Mouse (Mus musculus) midbrain, embryonic 12.5 days (tissue): ENCODE measurements at regions not wholly inside any gene's neighbourhood (a gene's known extent, or its start where the extent isn't known, plus 50 kb on each side); places are given as distances from the start of the nearest gene placed in this dataset.
A peak's percentile ranks its signal among the peaks of the same experiment; 100 is the strongest.

Experiments used
- ATAC-seq: fragments of 200-750 bp; cut with Nextera tagmentation; 2 replicates; pipeline ENCODE4 v1.8.0; 2017; ENCODE audit warnings: low read depth, moderate TSS enrichment, moderate library complexity; ENCODE audit not compliant: low FRiP score
- H3K27ac ChIP-seq: fragments of 300-500 bp; sonication (generic); replicated peaks from 2 replicates; pipeline ENCODE4 v1.5.1; 2016; ENCODE audit warnings: mild to moderate bottlenecking
- H3K27me3 ChIP-seq: fragments of 300-500 bp; sonication (generic); 2 replicates; pipeline ENCODE4 v1.6.1; 2016; ENCODE audit warnings: mild to moderate bottlenecking
- H3K36me3 ChIP-seq: fragments of 300-500 bp; sonication (generic); 2 replicates; pipeline ENCODE4 v1.6.1; 2016
- H3K4me1 ChIP-seq: fragments of 300-500 bp; sonication (generic); 2 replicates; pipeline ENCODE4 v1.6.1; 2016
- H3K4me2 ChIP-seq: fragments of 300-500 bp; sonication (generic); replicated peaks from 2 replicates; pipeline ENCODE4 v1.6.1; 2016; ENCODE audit warnings: mild to moderate bottlenecking, moderate library complexity
- H3K4me3 ChIP-seq: fragments of 300-500 bp; sonication (generic); 2 replicates; pipeline ENCODE4 v1.5.1; 2016; ENCODE audit warnings: mild to moderate bottlenecking
- H3K9ac ChIP-seq: fragments of 300-500 bp; sonication (generic); replicated peaks from 2 replicates; pipeline ENCODE4 v1.6.1; 2016; ENCODE audit warnings: mild to moderate bottlenecking, moderate library complexity
- H3K9me3 ChIP-seq: fragments of 300-500 bp; sonication (generic); 2 replicates; pipeline ENCODE4 v1.6.1; 2016; ENCODE audit warnings: mild to moderate bottlenecking
- WGBS: fragments of 180-500 bp; shearing (Covaris S2); methylation state at CpG from one replicate; pipeline ENCODE4 v1.1.7; 2016; 5-methylcytosine and 5-hydroxymethylcytosine counted together

DNA sequence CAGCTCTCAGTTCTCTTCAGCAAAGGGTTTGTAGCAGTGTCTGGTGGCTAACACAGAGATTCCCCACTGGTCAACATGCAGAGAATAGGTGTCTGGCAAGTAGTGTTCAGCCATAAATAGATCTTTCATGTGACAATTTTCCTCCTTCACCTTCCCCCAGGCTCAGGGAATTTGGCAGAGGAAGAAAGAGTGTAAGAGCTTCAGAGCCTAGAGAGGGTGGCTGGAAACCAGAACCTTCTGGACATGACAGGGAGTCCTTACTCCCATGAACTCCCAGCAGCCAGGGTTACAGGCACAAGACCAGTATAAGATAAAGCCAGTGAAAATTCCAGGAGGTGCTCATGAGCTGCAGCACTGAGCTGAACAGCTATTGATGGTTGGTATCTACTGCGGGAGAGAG lies 251.1 kb downstream of the Nedd1 start:
- H3K4me1 ChIP-seq, result 0 out of 2 replicates have a peak, but pooled peaks cover 3% of the 10 kb centered on the region
- 100% methylated on average over 1 of the region's 1 CpGs for WGBS

DNA sequence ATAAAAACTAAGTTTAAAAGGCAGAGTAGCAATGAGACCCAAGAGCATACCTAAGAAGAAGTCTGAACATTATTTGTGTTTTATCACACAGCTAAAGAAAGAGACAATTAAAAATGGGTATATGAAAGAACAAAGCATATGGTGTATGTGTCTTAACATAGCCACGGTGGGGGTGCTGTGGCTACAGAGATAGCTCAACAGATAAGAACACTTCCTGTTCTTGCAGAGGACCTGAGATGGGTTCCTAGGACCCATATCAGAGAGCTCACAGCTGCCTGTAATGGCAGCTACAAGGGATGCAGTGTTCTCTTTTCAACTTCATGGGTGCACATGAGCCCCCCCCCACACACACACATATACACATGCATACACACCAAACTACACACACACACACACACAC lies 267.0 kb downstream of the Nedd1 start:
- H3K4me3 ChIP-seq, result no peak overlapping the region
- no peaks in the 10 kb centered on the region for H3K4me1 ChIP-seq
- H3K27me3 ChIP-seq, result no peaks in the 10 kb centered on the region
- 96% methylated on average over 1 of the region's 1 CpGs for WGBS
- no peak overlapping the region for H3K27ac ChIP-seq
- no peak overlapping the region for H3K9ac ChIP-seq
- H3K4me2 ChIP-seq, result no peak overlapping the region
- no peaks in the 10 kb centered on the region for H3K9me3 ChIP-seq
- ATAC-seq, result no peak
- H3K36me3 ChIP-seq, result no peaks in the 10 kb centered on the region

More for the DNA sequence above, 251.1 kb downstream of the Nedd1 start:
- no peak overlapping the region for H3K9ac ChIP-seq
- H3K4me2 ChIP-seq, result no peak overlapping the region
- no peak for ATAC-seq
- 0 out of 2 replicates have a peak, but pooled peaks cover 7% of the 10 kb centered on the region for H3K9me3 ChIP-seq
- no peak overlapping the region for H3K4me3 ChIP-seq
- H3K27me3 ChIP-seq, result no peaks in the 10 kb centered on the region
- H3K36me3 ChIP-seq, result no peaks in the 10 kb centered on the region
- no peak overlapping the region for H3K27ac ChIP-seq

DNA sequence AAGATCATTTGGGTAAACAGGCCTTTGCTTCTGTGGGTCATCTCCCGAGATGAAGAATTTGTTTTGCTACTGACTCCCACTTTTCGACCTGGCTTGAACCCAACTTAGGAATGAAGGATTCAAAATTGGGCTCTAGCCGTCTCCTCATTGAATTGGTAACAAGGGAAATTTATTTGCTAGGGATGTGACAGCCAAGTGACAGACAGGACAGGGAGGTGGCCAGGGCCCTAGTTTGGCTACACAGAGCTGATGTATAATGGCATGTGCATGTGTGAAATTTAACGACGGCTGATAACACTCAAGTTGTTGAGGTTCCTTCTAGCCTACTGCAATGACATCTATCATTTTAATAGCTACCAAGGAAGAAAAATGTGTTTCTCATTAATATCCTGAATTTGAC lies 268.7 kb downstream of the Nedd1 start:
- WGBS, result 87% methylated on average over 5 of the region's 5 CpGs
- H3K27ac ChIP-seq, result no peak overlapping the region

DNA sequence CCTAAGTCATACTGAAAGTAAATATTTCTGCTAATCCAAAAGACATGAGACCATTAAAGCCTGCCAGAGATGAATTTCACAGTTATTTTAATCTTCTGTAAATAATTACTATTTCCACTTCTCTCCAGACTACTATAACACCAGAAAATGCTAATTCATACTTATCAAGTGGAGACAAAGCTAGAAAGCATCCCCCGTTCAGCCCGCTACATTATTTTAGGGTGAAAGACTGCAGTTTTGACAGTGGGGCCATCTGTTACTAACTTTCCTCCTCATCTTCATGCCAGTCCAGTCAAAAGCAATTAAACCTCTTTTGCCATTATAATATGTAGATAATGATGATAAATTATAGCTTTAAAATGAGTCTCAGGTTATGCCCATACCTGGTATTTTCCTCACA lies 276.3 kb downstream of the Nedd1 start:
- peaks cover 6% of the 10 kb centered on the region; the same call in 1 of the 2 replicates for H3K27me3 ChIP-seq
- H3K9me3 ChIP-seq, result no peaks in the 10 kb centered on the region
- H3K4me3 ChIP-seq, result no peak overlapping the region
- no peak for ATAC-seq
- no peaks in the 10 kb centered on the region for H3K36me3 ChIP-seq
- no peaks in the 10 kb centered on the region for H3K4me1 ChIP-seq
- no peak overlapping the region for H3K9ac ChIP-seq
- H3K27ac ChIP-seq, result no peak overlapping the region
- 79% methylated on average over 2 of the region's 2 CpGs for WGBS
- no peak overlapping the region for H3K4me2 ChIP-seq

More for the DNA sequence above, 268.7 kb downstream of the Nedd1 start:
- Histone ChIP-seq H3K4me3 (no peak overlapping the region), H3K4me1 (no peaks in the 10 kb centered on the region), H3K9ac (no peak overlapping the region), H3K27me3 (no peaks in the 10 kb centered on the region), H3K36me3 (no peaks in the 10 kb centered on the region), H3K9me3 (no peaks in the 10 kb centered on the region), H3K4me2 (no peak overlapping the region)
- no peak for ATAC-seq

DNA sequence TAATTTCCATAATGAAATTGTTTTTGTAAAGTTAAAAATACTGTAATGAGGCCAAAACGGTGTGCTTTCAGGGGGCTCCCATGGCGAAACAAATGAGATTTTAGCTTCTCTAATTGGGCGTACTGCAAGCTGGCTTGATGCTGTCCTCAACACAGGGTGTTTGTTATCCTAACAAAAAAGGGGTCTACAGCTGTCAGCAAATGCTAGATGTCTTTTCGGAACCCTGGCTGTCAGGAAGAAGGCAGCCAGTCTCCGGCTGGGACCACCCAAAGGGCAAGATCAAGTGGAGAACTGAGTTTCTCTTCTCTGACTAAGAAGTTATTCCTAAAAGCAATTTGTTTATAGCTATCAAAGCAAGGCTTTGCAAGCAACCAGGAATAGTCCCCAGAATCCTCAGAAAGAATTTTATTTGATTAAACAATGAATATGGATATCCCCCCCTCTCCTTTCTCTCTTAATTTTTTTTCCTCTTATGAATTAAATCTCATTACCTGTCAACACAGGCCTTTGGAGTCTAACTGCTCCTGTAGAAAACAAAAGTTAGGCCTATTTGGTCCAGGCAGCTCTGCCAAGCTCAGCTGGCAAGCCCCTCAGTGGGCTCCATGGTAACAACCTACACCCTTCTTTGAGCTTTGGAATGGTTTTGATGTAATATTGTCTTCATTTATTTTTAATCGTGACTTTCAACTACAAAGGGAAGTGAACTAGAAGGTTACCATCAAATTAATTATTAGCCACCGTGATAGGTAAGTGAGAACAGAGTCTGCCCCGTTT lies 283.4 kb downstream of the Nedd1 start:
- no peak for ATAC-seq
- H3K27ac ChIP-seq, result no peak overlapping the region
- no peak overlapping the region for H3K4me2 ChIP-seq
- no peak overlapping the region for H3K9ac ChIP-seq
- peaks cover 12% of the 10 kb centered on the region for H3K4me1 ChIP-seq
- WGBS, result 27% methylated on average over 8 of the region's 8 CpGs
- no peaks in the 10 kb centered on the region for H3K9me3 ChIP-seq
- no peak overlapping the region for H3K4me3 ChIP-seq
- H3K27me3 ChIP-seq, result peaks cover 10% of the 10 kb centered on the region; the same call in 1 of the 2 replicates
- no peaks in the 10 kb centered on the region for H3K36me3 ChIP-seq

DNA sequence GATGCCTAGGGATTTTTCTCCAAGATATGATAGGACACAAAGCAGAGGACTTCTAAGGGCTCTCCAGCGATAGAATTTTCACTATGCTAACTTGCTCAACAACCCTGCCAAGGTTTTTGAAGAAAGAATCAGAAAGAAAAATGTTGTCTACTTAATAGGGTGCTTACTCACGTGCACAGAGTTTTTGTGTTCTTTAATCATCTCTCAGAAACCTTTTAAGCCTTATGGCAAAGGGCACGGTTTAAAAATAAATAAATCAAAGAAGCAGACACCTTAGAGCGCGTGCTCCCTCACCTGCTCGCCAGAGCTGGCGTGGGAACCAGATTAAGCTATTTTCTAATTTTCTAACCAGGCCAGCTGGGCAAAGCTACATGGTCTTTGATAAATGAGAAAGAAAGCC lies 293.0 kb downstream of the Nedd1 start:
- peaks cover 26% of the 10 kb centered on the region for H3K4me1 ChIP-seq
- no peak overlapping the region for H3K9ac ChIP-seq
- no peaks in the 10 kb centered on the region for H3K9me3 ChIP-seq
- WGBS, result 41% methylated on average over 7 of the region's 7 CpGs
- peak overlapping the region; percentile 49; the same call in 1 of the 2 replicates for H3K27ac ChIP-seq
- H3K36me3 ChIP-seq, result no peaks in the 10 kb centered on the region
- H3K4me2 ChIP-seq, result no peak overlapping the region
- peaks cover 4% of the 10 kb centered on the region; the same call in 1 of the 2 replicates for H3K27me3 ChIP-seq
- no peak overlapping the region for H3K4me3 ChIP-seq
- ATAC-seq, result no peak

DNA sequence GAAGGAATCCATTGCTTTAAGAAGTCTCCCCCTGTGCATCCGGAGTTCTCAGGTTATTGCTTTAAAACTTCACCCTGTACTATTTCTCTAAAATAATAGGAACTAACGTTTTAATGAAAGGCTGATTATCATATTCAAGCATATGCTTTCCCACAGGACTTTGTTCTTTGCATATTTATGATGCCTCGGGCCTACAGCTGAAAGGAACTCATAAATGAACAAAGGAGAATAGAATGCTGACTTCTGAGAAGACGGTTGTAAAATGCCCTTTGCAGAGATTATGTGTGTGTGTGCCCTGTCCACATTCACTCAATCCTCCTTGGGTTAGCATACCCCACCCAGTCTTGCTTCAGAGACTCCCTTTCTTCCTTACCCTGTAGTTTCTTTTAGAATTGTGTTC lies 294.2 kb downstream of the Nedd1 start:
- peak overlapping the region; percentile 49; the same call in 1 of the 2 replicates for H3K27ac ChIP-seq

DNA sequence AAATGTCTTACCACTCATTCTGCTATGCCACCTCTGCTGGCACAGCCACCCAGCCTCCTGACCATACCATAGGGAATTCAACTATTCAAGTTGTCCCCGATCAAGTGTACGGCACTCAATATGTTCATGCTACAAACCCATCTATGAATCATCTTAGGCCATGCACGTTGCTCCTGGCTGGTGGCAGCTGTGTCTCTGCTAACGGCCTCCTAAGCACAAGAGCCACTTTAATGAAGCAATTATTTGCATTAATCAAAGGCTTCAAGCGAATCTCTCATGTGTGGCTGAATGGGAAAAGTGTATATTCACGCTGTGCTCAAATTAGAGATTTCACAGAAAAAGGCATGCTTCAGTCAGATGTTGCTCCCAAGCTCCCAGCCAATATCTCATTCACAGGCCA lies 295.8 kb downstream of the Nedd1 start:
- Histone ChIP-seq H3K4me2 (no peak overlapping the region), H3K4me1 (peaks cover 26% of the 10 kb centered on the region), H3K9me3 (no peaks in the 10 kb centered on the region), H3K4me3 (no peak overlapping the region), H3K36me3 (no peaks in the 10 kb centered on the region), H3K9ac (no peak overlapping the region), H3K27me3 (peaks cover 2% of the 10 kb centered on the region; the same call in 1 of the 2 replicates), H3K27ac (0 out of 2 replicates have a peak overlapping the region, but pooled peaks have one; percentile 35)
- WGBS, result 60% methylated on average over 6 of the region's 6 CpGs
- no peak for ATAC-seq

More for the DNA sequence above, 294.2 kb downstream of the Nedd1 start:
- Histone ChIP-seq H3K4me2 (no peak overlapping the region), H3K4me3 (no peak overlapping the region), H3K4me1 (peaks cover 26% of the 10 kb centered on the region), H3K36me3 (no peaks in the 10 kb centered on the region), H3K9me3 (no peaks in the 10 kb centered on the region), H3K27me3 (peaks cover 4% of the 10 kb centered on the region; the same call in 1 of the 2 replicates), H3K9ac (no peak overlapping the region)
- 8% methylated on average over 4 of the region's 4 CpGs for WGBS
- ATAC-seq, result 0 out of 2 replicates have a peak, but pooled peaks have one; percentile 30

DNA sequence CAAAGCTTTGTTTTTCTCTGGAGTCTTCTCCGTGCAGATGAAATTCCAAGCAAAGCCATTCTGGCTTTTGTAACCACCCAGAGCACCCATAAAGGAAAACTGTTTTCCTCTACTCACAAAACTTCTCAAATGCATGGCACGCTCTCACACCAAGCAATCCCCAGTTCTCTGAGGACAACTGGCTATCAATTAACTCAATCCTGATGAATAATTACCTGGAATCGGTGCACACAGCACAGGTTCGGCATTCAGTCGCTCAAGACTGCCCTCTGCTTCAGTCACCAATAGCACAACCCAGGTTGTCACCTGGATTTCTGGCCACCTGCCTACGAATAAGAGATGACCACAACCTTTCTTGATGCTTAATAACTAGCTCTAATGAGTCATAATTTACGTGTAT lies 309.5 kb downstream of the Nedd1 start:
- Histone ChIP-seq H3K36me3 (no peaks in the 10 kb centered on the region), H3K9ac (no peak overlapping the region), H3K4me1 (0 out of 2 replicates have a peak, but pooled peaks cover 3% of the 10 kb centered on the region), H3K4me3 (no peak overlapping the region), H3K4me2 (no peak overlapping the region), H3K9me3 (no peaks in the 10 kb centered on the region), H3K27me3 (no peaks in the 10 kb centered on the region), H3K27ac (no peak overlapping the region)
- WGBS, result 89% methylated on average over 7 of the region's 7 CpGs
- ATAC-seq, result no peak

DNA sequence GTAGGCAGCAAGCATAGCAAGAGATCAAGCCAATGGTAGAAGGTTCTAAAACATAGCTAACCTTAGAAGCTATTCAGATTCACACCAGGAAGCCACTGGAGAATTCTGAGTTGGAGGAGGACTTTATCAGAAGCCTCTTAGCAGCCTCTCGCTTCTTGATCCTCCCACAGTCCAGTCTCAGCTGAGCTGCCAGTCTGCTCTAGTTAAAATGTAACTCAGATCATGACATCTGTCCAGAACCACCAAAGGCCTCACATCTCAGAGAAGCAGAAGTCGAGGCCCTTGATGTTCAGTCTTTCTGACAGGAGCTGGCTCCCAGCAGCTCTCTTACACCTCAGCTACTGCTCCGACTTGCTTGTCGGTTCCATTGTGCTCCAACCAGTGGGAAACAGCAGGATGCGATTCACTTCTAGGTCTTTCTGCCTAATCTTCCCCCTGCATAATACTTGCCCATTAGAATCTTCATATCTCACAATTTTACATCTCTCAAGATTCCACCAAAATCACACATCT lies 311.4 kb downstream of the Nedd1 start:
- H3K4me3 ChIP-seq, result no peak overlapping the region
- no peaks in the 10 kb centered on the region for H3K27me3 ChIP-seq
- 47% methylated on average over 5 of the region's 5 CpGs for WGBS
- H3K4me2 ChIP-seq, result no peak overlapping the region
- H3K9ac ChIP-seq, result no peak overlapping the region
- 0 out of 2 replicates have a peak, but pooled peaks cover 3% of the 10 kb centered on the region for H3K4me1 ChIP-seq
- H3K27ac ChIP-seq, result no peak overlapping the region
- no peaks in the 10 kb centered on the region for H3K36me3 ChIP-seq
- H3K9me3 ChIP-seq, result no peaks in the 10 kb centered on the region
- no peak for ATAC-seq

DNA sequence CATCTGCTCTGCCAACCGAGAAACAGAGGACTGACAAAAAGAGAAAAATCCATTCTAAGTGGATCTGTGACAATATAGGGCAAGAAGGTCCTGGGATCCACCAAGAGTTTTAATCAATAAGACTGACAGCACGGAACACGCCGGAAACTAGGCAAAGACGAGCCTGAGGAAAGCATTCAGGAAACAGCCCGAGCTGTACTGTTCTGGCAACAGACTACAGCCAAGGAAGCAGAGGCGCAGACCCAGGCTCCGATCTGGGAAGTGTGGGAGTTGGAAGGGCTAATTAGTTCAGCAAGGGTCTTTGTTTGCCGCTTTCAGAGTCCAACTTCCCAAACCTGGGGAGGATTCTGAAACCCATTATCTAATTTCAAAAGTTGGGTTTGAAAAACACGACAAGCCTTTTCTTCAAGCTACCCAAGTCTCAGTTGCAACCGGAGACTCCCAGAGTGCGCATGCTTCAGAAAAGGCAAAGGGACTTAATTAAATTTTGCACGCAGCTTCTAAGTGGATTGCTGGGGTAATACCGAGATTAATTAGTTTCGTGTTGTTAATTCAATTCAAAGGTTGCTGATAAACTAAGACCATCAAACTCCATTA lies 317.4 kb downstream of the Nedd1 start:
- no peak overlapping the region for H3K9ac ChIP-seq
- no peaks in the 10 kb centered on the region for H3K9me3 ChIP-seq
- H3K27ac ChIP-seq, result no peak overlapping the region
- no peak overlapping the region for H3K4me3 ChIP-seq
- no peak overlapping the region; the same call in 1 of the 2 replicates for H3K4me2 ChIP-seq
- H3K27me3 ChIP-seq, result no peaks in the 10 kb centered on the region
- WGBS, result 49% methylated on average over 15 of the region's 15 CpGs
- no peak for ATAC-seq
- peaks cover 17% of the 10 kb centered on the region for H3K4me1 ChIP-seq
- H3K36me3 ChIP-seq, result no peaks in the 10 kb centered on the region

DNA sequence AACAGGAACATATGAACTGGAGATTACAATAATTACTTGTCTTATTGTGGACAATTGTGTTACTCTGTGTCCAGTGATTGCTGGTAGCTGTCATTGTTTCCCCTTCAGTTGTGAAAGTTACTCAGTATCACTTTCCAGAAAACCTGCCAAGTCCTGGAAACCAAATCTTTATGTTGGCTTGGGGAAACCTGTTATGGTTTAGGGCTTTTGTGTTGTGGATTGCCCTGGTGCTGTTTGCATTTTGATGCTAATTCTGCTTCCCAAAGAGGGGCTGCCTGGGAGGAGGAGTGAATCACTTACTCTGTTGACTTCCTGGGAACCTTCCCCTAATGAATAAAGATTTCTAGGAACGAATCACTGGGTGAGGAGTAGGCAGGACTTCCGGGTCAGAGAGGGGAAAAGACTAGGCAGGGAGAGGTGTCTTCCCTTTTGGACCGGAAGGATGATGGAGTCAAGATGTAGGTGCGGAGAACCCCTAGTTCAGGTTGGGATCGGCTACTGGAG lies 321.6 kb downstream of the Nedd1 start:
- Histone ChIP-seq H3K4me2 (no peak overlapping the region), H3K9me3 (no peaks in the 10 kb centered on the region), H3K4me1 (peaks cover 13% of the 10 kb centered on the region), H3K27me3 (no peaks in the 10 kb centered on the region), H3K4me3 (no peak overlapping the region), H3K36me3 (no peaks in the 10 kb centered on the region), H3K27ac (0 out of 2 replicates have a peak overlapping the region, but pooled peaks have one; percentile 6), H3K9ac (no peak overlapping the region)
- 64% methylated on average over 5 of the region's 5 CpGs for WGBS
- ATAC-seq, result no peak
